Mouse (Mus musculus) brain, embryonic 14.5 days (tissue): ENCODE measurements around the gene Sub1.

Source experiments
- CTCF ChIP-seq: fragments of 200-500 bp; IDR thresholded peaks from 2 replicates; pipeline ENCODE4 v1.5.1; 2012; ENCODE audit warnings: inconsistent platforms, mild to moderate bottlenecking, moderate library complexity, borderline replicate concordance; ENCODE audit not compliant: insufficient read depth, insufficient read length; ENCODE audit errors: extremely low read depth
- POLR2A ChIP-seq: fragments of 200-500 bp; IDR thresholded peaks from 2 replicates; pipeline ENCODE4 v1.6.1; 2012; ENCODE audit warnings: mild to moderate bottlenecking, inconsistent platforms, borderline replicate concordance; ENCODE audit not compliant: poor library complexity, insufficient read depth, insufficient read length, severe bottlenecking; ENCODE audit errors: extremely low read depth

GRCm38 (mm10) chr15:12018428-12018757, 21.6 kb upstream of the Sub1 start:
- TF ChIP-seq POLR2A (no peak), CTCF (no peak)
